Mouse (Mus musculus) thymus, postnatal 36 days (tissue): ENCODE measurements at regions not wholly inside any gene's neighbourhood (a gene's known extent, or its start where the extent isn't known, plus 50 kb on each side); places are given as distances from the start of the nearest gene placed in this dataset.

Experiments
- DNase-seq, 2 experiments: peaks; one replicate each; pipeline ENCODE4 v3.0.0; 2022; ENCODE audit warnings: mixed read lengths in 2 of 2

DNA sequence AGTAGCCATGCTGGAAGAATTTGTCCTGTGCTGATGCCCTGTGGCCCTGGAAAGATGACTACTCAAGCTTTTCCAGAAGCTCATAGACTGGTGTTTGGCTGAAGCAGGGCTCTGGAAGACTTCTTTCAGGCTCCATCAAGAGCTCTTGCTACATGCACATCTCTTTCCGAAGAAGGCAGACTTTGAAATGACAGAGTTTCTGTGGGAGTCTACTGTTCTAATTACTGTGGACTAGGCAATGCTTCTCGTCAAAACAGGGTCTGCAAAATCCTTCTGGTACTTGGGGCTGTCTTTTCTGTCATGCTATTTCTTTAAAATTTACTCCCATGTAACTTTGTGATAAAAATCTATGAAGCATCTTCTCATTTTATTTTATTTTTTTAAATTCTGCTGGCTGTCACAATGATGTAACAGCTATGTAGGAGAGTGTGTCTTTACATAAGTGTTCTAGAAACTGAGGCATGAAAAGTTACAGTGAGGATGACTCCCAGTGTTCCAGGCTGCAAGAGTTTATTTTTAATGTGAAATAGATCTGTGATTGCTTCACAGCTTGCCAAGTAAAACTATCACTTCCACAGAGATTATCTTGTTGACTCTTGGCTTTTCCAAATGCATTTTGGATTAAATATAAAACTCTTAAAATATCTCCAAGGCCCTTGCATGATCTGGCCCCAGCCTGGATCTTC lies 244.9 kb upstream of the Nmur2 start:
- no peak for DNase-seq

DNA sequence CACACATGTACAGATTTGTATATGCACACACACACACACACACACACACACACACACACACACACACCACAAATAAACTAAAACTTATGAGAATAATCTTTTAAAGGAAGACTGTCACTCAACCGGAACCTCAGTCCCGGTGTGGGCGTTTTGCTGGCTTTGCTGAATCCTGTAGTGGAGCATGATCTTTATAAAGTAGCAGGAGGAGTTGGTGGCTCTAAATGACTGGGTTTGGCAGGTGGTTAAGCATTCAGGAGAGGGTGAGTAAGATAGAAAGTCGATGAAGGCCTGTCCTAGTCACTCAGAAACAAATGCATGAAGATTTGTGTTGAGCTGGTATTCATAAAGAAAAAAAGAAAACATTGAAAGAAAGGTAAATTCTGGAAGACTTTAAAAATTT lies 240.4 kb upstream of the Nmur2 start:
- DNase-seq, result no peak

DNA sequence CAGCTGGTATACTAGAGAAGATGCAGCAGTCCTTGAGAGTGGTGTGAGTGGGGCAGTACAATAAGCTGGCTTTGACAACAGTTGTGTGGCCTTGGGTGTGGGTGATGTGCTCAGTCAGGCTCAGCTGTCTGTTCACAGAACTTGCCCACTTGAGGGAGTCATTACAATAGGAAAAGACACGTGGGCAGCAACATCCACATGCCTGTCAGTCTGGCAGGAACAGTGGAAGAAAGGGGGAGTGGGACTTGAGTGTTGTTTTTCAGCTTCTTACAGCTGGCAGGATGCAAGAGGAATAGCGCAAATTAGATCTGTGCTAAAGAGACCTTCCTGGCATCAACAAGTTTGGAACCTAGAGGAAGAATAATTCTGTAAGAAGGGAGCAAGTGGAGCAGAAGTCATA lies 239.4 kb upstream of the Nmur2 start:
- no peak for DNase-seq

DNA sequence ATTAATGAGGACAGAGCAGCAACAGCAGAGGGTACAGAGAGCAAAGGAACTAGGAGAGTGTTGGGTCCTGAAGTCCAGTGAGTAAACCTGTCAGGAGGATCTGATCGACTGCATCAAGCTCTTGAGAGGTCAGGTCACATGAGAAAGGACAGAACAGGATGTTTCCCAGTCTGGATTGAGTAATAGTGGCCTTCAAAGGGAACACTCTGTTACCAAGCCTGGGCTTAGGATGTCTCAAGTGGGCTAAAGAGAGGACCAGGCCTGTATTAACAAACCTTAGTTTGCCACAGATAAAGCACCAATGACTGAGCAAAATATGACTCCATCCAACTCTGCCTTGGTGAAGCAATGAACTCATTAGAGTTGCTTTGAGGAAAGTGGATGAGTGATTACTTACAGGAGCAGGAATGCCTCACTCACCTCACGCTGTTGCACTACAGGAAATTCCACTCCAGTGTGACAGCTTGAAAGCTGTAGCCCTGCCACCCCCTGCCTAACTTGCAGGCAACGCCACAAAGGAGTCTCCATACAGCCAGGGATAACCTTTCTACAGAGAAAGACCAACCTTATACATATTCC lies 229.2 kb upstream of the Nmur2 start:
- DNase-seq, result no peak

DNA sequence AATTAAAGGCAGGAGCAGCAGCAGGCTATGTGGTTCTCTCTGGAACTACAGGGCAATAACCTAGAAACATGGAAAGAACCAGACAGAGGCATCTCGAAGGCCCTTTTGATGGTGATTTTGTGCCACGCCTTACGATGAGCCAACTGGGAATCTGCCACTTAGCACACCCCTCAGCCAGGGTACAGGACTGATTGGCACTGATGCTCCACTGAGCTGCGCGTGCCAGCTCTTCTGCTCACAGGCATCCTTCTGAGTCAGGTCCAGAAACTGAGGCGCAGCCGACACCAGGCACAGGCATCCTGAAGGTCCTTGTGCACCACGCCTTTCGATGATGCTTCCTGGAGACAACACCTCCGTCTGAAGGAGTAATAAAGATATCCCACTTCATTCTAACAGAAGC lies 221.9 kb upstream of the Nmur2 start:
- no peak for DNase-seq

DNA sequence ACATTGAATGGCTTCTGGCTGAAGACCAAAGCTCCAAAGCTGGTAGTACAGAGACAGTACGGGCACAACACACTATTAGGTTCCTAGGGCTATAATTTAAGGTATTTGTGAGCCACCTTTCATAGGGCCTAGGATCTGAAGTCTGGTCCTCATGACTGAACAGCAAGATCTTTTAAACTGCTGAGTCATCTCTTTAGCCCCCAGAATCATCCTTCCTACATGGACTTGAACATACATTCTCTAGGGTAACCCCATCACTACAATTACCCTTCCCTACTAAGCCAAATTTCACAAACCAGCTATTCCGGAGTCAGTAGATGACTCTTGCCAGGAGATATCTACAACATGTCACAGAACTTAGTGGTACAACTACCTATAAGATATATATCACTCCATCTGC lies 215.5 kb upstream of the Nmur2 start:
- no peak for DNase-seq

DNA sequence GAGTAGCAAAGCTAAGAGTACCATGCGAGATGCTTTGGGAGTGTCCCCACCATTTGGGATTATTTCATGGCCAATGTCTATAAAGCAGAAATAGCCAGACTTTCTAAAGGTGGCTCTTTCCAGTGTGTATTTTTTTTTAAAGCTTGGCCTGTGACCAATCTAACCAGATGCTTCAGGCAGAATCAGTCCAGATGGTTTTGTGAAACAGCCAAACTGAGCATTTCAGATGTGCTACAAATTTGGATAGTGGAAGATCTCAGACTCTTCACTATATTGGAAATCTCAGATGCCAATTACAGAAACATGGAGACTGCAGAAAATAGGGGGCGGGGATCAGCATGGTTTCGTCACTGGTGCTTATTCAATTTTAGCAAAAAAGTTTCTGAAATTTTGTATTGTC lies 213.6 kb upstream of the Nmur2 start:
- DNase-seq, result no peak

DNA sequence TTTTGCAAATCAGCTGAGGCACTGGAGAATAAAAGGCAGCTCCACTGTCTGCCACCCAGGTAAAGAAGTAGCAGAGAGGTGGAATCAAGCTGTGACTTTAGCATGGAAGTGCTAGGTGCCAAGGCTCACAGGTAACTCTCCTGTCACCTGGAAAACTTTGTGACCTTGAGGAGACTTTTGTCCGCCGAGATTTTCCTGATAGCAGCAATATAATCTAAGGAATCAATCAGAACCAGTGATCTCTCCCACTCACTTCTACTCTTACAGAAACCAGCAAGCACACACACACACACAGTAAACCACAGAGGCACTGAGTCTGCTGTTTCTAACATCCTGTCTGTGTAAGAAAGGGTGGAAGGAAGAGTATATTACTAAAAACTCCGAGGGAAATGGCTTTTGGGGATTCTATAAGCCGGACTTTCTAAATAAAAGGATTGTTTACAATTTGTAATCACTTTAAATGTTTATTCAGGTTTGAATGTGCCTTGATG lies 206.6 kb upstream of the Nmur2 start:
- DNase-seq, result no peak

DNA sequence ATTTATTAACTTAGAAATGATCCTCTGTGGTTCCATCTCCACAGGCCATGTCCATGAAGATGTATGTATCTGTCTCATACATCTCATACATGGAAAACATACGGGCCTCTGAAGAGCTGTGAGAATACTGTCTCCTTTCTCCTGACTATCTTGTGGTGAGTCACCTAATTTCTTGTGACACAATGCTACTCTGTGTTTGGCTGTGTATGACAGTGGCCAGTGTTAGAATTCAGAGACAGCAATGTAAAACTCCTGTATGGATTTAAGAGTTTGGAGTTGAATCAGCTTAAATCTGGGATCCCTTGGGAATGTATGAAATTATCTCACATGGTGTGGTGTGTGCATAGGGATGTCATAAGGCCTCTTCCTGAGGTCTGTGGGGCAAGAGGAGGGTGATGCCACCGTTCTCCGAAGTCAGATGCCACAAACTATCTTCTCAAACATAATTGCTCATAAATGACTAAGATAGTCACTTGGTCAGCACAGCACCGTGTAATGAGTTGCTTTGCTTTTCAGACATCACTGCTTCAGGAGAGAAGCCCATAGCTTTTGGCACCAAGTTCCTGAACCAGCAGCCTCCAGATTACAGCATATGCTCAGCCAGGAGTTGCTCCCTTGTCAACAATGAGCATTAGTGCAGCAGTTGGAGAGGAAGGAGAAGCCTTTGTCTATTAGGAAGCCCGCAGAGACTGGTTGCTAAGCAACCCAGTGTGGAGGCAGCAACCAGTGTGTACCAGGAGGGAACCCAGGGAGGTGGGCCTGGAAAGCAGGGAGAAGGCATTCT lies 205.9 kb upstream of the Nmur2 start:
- no peak for DNase-seq

DNA sequence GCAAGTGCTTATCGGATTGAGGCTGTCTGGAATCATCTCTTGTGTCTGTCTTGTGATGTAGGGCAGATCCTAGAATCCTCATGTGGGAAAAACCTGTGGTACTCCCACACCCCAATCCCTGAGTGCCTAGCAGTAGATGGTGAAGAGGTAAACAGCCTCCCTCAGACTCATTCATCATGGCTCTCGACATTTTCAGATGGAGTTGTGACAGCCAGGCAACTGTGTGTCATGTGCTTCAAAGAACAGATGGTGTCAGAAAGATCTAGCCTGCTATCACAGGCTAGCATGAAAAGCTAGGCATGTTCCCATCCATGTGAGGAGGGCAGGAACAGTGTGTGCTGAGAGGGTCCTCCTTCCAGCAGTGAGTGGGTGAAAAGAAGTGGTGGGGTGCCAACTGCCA lies 204.1 kb upstream of the Nmur2 start:
- no peak for DNase-seq

DNA sequence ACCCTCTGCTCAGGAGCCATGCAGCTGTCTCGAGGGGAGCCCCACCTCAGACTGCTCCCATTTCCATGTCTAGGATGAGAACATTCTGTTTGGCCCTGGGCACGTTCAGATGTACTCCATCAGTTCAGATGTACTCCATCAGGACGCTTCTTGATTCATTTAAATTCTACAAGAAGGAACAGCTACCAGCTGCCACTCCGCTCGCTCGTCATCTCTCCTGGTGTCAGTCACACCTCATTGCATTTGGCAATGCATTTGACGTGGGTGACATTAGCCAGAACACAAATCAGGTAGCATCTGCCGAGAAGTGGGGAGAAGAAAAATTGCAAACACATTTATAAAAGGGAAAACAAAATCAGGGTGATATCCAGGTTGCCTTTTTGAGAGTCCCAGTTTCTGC lies 202.6 kb upstream of the Nmur2 start:
- no peak for DNase-seq

DNA sequence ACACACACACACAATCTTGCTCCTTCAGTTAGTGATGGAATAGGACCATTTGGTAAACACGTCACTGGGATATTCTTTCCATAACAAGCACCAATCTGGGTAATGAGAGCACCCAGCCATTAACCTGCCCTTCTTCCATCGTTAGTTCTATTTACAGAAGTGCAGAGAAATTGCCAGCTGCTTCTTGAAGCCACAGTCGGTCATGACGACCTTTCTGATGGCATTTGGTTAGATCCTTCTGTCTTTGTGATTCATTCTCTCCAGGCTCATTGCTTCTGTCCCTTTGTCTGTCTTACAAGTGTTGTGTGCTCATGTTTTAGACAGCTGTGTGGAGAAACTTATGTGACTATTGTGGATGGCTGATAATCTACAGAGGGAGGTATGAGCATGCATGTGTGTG lies 197.9 kb upstream of the Nmur2 start:
- no peak for DNase-seq

DNA sequence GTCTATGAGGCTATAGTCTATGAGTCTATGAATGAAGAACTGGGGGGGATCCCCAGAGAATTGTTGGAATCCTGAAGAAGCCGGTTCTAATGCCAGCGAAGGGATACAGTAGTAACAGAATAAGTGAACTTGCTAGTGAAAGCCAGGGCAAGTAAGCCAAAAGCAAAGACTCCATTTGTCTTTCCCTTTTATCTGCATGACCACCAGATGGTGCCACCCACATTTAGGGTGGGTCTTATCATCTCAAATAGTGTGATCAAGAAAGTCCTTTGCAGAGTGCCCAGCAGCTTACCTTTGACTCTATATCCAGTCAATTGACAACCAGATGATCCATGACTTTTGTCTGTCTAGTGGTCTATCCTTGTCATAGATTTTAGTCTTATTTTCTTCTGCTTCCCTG lies 184.2 kb upstream of the Nmur2 start:
- no peak for DNase-seq

DNA sequence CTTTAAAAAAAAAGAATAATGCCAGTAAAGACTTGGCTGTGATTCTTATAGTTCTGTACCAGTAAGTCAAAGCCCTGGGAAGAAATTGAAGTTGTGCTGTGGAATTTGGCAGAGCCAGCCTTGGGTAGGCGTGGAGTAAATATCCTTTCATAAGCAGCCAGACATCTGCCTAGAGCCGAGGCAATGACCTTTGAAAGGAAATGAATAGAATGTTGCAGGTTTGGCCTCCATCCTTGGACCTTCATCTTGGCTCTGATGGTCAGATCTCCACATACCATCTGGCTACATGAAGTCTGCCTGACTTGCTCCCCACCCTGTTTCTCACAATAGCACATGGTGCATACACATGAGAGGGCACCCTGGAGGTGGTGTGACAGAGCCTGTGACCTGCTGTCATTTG lies 174.9 kb upstream of the Nmur2 start:
- no peak for DNase-seq

DNA sequence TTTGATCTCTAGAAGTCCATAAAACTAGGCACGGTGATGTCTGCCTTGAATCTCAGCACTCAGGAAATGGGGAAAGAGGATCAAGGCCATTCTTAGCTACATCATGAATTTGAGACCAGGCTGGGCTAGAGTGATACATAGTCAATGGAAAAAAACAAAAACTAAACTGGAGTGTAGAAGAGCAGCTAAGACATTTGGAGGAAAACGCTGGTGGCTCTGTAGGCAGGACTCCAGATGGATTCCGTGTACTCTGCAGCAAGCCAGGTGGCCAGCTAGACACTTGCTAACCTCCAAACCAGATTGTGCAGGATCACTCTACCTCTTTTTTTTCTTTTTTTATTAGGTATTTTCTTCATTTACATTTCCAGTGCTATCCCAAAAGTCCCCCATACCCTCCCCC lies 161.0 kb upstream of the Nmur2 start:
- no peak for DNase-seq

DNA sequence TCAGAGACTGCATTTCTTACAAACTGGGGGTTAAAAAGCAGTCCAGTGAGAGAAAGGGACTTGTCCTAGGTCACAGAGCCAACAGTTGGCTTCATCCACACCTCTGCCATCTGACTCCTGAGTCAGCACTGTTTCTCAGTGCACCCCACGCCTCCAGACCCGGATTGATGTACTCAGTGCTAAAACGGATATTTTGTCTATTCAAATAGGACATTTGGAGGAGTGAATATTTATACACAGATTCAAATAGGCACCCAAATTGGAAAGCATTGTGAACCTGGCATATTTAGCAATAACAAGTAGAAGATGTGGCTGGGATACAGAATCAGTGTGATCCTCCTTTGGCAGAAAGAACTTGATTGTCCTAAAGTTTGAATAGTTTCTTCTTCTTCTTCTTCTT lies 154.5 kb upstream of the Nmur2 start:
- no peak for DNase-seq

DNA sequence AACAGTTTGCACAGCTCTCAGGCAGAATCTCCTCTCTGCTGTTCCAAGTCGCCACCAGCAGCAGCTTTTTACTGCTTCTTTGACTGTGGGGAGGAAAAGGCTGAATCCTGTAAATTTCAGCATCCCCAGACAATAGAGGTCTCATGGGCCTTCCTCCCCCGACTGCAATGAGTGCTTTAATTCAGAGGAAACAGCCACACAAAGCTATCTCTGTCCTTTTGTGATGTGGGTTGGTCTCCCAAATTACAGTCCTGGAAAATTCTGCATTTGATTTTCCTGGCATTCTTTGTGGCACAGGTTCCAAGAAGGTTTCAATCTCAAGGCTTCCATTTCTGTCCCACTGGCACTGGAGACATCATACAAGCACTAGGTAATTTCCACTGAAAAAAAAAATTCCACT lies 152.6 kb upstream of the Nmur2 start:
- no peak for DNase-seq

DNA sequence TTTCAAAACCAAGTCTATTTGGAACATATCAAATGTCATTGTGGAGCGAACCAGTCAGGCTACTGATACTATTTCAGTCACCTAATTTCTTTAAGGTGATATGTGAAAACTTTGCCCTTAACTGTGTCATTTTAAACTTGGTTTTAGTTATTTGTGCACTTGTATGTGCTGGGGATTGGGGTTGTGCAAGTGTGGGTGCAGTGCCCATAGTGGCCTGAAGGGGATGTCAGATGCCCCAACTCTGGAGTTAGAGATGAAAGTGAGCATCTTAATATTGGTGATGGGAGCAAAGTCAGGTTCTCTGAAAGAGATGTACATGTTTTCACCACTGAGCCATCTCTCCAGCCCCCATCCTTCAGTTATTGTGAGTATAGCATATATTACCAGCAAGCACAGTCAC lies 133.1 kb upstream of the Nmur2 start:
- no peak for DNase-seq

DNA sequence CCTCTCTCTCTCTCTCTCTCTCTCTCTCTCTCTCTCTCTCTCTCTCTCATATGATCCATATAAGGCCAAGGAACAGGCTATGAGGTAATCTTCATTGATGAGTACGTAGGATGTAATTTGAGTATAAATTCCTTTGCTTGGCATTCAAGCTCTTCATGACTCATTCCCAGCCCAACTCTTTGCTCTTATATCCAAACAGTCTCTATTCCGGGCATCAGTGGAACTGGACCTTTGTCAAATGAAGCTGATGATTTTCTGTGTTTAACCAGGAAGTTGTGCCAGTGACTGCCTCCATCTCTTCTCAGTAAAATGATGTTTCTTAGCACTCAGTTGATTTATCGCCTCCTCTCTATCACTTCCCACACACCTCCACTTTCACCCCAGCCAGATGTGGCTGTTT lies 132.4 kb upstream of the Nmur2 start:
- no peak for DNase-seq

DNA sequence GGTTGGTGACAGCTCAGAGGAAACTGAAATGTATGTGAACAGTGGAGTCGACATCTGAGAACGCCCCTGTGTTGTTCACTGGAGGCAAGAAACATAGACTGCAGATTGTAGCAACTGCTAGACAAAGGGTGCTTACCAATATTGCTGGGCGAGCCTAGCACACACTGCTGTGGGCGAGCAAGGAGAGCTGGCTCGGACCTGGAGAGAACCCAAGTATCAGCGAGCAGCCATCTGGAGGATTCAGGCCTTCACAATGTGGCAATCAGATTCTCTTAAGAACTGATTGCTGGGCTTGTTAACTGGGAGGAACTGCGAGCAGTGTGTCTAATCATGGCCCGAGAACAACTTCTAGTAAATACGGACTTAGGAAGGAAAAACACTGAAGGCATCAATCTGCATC lies 128.8 kb upstream of the Nmur2 start:
- DNase-seq, result no peak

DNA sequence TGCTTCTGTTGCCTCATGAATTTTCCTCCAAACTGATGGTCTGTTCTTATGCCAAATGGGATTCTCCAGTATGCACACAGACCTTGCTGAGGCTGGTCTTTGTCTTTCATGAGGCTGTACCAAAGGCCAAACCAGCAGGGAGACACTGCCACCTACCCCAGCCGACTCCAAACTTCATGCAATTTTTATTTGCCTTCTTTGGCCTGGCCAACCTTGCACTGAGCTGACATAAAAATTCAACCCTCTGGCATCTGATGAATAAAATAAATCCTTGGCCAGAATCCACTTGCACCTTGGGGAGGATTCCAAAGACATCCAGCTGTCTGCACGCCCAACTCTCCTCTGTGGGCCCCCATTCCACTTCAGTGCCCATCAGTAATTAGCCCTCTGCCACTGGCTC lies 126.0 kb upstream of the Nmur2 start:
- no peak for DNase-seq

DNA sequence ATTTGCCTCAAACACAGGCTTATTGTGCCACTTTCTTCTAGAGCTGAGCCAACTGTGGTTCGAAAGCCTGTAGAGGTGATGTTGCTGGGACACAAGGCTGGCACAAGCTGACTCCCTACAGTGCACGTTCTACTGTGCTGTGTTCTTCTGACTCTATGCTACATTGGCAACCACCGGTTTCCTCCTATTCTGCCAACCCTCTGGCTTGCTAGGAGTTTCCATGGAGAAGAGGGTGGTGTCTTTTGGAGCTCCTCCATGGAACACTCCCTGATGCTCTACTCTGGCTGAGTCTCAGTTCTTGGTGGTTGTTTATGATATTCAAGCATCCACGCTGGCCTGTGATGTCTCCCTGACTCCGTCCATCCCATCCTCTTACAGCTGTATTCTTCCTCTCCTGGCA lies 124.9 kb upstream of the Nmur2 start:
- no peak for DNase-seq

DNA sequence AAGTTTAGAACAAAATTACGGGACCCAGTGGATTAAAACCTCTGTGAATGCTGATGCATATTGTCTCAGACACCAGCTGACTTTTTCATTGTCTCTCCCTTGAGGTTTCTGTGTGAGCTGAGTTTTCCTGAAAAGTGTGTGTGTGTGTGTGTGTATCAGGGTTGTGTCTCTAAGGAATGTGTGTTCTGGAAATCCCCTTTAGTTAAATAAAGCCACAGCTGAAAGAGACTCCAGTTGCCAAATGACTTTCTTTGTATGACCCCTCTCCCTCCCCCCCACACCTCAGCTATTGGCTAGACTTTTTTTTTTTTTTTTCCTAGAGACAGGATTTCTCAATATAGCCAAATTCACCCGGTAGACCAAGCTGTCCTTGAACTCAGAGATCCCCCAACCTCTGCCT lies 119.5 kb upstream of the Nmur2 start:
- no peak for DNase-seq

DNA sequence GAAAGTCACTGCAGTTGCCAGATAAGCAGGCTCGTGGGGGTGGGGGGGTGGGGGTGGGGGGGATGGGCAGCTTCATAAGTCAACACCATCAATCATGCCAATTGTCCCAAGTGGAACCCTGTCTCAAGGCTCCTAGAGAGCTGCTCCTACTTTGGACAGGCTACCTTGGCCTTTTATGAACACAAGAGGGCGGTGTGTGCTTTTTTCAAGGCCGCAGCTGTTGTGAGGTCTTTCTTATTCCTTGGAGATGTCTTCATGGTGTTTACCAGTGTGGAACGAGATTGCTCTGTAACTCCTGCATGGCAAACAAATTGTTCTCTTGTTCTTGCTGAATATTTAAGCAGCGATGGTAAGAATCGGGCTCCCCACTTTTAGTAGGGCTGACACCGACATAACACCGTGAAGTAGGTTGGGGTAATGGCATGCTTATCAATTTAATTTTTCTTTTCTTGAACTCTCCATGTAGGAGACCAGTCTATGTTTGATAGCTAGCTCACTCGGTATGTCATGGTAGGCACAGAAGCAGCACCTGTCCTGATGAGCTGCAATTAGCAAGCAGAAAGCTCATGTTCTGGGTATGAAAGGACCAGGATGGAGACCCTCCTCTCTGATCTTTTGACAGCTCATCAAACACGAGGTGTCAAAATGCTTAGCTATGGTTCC lies 118.7 kb upstream of the Nmur2 start:
- no peak for DNase-seq
